Mouse (Mus musculus): Measurements from ENCODE around the gene Rev3l. TPM values are rescaled to one million over a fixed set of nuclear protein-coding genes. Genes with fewer than 3 reads are reported as not detected.
A peak's percentile ranks its signal among the peaks of the same experiment; 100 is the strongest.

Rev3l gene
- polyA plus RNA-seq, 1 experiment from 2014 or later = 23.7 TPM

DNA sequence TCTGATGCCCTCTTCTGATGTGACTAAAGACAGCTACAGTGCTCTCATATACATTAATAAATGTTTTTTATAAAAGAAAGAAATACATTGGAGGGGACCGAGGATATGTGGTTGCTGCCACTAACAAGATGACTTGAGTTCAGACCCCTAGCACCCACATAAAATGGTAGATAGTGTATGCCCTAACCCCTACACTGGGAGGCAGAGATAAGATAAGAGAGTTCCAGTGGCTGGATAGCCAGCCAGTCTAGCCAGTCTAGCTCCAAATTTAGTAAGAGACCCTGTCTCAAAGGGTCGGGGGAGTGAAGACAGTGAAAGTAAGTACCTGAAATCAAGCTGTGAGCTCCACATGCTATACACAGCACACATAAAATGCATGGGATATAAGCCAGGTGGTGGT lies 133.6 kb downstream of the Rev3l start:
- Histone ChIP-seq H3K36me3 (ENCODE audit: control insufficient read depth, insufficient read depth, low read length) (peaks cover 4% of the 10 kb centered on the region; the same call in 1 of the 2 replicates), H3K9ac (ENCODE audit: low read depth, low read length) (no peak overlapping the region), H3K4me3 (ENCODE audit: low read depth, low read length) (no peak overlapping the region), H3K4me1 (replicated peaks; ENCODE audit: control insufficient read depth, insufficient read depth, low read length) (no peaks in the 10 kb centered on the region), H3K27ac (ENCODE audit: low read depth, low read length) (no peak overlapping the region), H3K4me2 (replicated peaks; ENCODE audit: low read depth, low read length) (no peak overlapping the region), H3K9me3 (ENCODE audit: control insufficient read depth, low read length) (no peaks in the 10 kb centered on the region), H3K27me3 (ENCODE audit: control insufficient read depth, insufficient read depth, low read length) (no peaks in the 10 kb centered on the region)
- DNase-seq (ENCODE audit: low spot score) (no peak), ATAC-seq (ENCODE audit: low FRiP score) (no peak)
- 91% methylated on average over 2 of the region's 2 CpGs for WGBS

- no peaks in the 10 kb centered on the region for H3K4me1 ChIP-seq (replicated peaks; ENCODE audit: control insufficient read depth, insufficient read depth, low read length)
- DNase-seq (ENCODE audit: low spot score) = no peak
- no peaks in the 10 kb centered on the region for H3K36me3 ChIP-seq (ENCODE audit: control insufficient read depth, insufficient read depth, low read length)
- 79% methylated on average over 3 of the region's 3 CpGs for WGBS
- no peak overlapping the region for H3K9ac ChIP-seq (ENCODE audit: low read depth, low read length)
- H3K27ac ChIP-seq (ENCODE audit: low read depth, low read length) = no peak overlapping the region
- H3K4me3 ChIP-seq (ENCODE audit: low read depth, low read length) = no peak overlapping the region
- H3K27me3 ChIP-seq (ENCODE audit: control insufficient read depth, insufficient read depth, low read length) = no peaks in the 10 kb centered on the region
- no peak overlapping the region for H3K4me2 ChIP-seq (replicated peaks; ENCODE audit: low read depth, low read length)
- H3K9me3 ChIP-seq (ENCODE audit: control insufficient read depth, low read length) = no peaks in the 10 kb centered on the region
- ATAC-seq (ENCODE audit: low FRiP score) = no peak
These were observed 156.7 kb downstream of the Rev3l start for GRCm38 (mm10) chr10:39888621-39889020.

DNA sequence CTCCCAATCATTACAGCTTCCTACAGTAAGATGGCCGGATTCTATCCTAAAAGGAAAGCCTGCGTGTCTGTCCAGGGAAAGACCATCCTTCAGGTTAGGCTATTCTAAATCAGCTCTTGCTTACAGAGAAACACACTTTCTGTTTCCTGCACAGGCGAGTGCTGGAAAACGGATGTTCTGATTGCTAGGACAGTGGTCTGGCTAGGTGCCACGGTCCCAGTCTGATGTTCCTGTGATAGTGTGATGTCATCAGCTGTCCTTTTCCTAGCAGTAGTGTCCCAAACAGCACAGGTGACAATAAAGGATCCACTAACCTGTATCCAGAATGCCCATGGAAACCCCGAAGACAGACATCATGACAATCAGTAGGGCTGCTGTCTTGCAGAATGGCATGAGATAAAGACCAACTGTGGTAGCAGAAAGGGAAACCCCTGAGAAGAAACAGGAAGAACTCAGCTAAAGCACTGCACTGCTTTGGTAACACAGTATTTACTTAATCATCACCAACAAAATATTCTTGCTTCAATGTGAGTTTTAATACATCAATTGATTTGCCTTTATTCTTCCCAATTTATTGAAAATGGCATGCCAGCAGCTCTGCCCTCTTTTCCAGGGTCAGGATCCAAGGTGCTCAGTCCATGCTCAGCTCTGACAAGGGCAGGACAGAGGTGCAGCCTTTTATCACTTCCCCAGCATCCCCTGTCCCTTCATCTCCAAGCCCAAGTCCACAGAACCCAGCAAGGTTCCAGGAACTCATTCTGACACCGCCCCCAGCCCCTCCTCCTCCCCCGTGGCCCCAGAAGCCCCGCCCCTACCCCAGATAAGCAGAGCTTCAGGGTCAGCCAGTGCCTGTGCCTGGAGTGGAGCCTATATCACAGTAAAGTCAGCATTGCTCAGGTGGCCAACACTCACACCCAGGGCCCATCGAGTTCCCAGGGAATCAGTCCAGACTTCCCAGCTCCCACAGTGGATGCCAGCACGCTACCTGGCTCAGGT lies 162.1 kb downstream of the Rev3l start:
- 74% methylated on average over 11 of the region's 11 CpGs for WGBS
- Histone ChIP-seq H3K36me3 (ENCODE audit: control insufficient read depth, insufficient read depth, low read length) (no peaks in the 10 kb centered on the region), H3K9me3 (ENCODE audit: control insufficient read depth, low read length) (no peaks in the 10 kb centered on the region), H3K27me3 (ENCODE audit: control insufficient read depth, insufficient read depth, low read length) (no peaks in the 10 kb centered on the region), H3K27ac (ENCODE audit: low read depth, low read length) (no peak overlapping the region), H3K9ac (ENCODE audit: low read depth, low read length) (no peak overlapping the region), H3K4me1 (replicated peaks; ENCODE audit: control insufficient read depth, insufficient read depth, low read length) (no peaks in the 10 kb centered on the region), H3K4me2 (replicated peaks; ENCODE audit: low read depth, low read length) (no peak overlapping the region), H3K4me3 (ENCODE audit: low read depth, low read length) (no peak overlapping the region)
- no peak for ATAC-seq (ENCODE audit: low FRiP score)
- DNase-seq (ENCODE audit: low spot score) = no peak

DNA sequence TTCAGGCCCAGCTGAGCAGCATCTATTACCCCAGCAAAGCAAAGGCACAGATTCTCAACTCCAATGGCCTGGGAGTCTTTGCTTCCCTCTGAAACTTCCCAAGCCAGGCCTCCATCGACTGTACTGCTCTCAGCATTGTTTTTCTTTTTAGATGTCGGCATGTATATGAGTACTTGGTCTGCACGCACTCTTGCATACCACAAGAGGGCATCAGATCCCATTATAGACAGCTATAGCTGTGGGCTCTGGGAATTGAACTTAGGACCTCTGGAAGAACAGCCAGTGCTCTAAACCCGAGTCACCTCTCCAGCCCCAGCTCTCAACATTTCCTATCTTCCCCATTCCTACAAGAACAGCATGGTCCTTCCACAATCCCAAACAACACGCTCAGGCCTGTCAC lies 164.6 kb downstream of the Rev3l start:
- Histone ChIP-seq H3K4me3 (ENCODE audit: low read depth, low read length) (no peak overlapping the region), H3K4me2 (replicated peaks; ENCODE audit: low read depth, low read length) (no peak overlapping the region), H3K36me3 (ENCODE audit: control insufficient read depth, insufficient read depth, low read length) (no peaks in the 10 kb centered on the region), H3K9ac (ENCODE audit: low read depth, low read length) (no peak overlapping the region), H3K27me3 (ENCODE audit: control insufficient read depth, insufficient read depth, low read length) (no peaks in the 10 kb centered on the region), H3K27ac (ENCODE audit: low read depth, low read length) (no peak overlapping the region), H3K9me3 (ENCODE audit: control insufficient read depth, low read length) (no peaks in the 10 kb centered on the region), H3K4me1 (replicated peaks; ENCODE audit: control insufficient read depth, insufficient read depth, low read length) (no peaks in the 10 kb centered on the region)
- ATAC-seq (ENCODE audit: low FRiP score) (no peak), DNase-seq (ENCODE audit: low spot score) (no peak)
- 87% methylated on average over 5 of the region's 5 CpGs for WGBS

- Histone ChIP-seq H3K4me2 (replicated peaks; ENCODE audit: low read depth, low read length) (peak within 1 kb of the TSS; percentile 91), H3K27ac (ENCODE audit: low read depth, low read length) (peak within 1 kb of the TSS; percentile 76), H3K9ac (ENCODE audit: low read depth, low read length) (peak within 1 kb of the TSS; percentile 82), H3K27me3 (ENCODE audit: control insufficient read depth, insufficient read depth, low read length) (no peaks in the 10 kb centered on the region), H3K9me3 (ENCODE audit: control insufficient read depth, low read length) (no peaks in the 10 kb centered on the region), H3K4me1 (replicated peaks; ENCODE audit: control insufficient read depth, insufficient read depth, low read length) (no peaks in the 10 kb centered on the region), H3K36me3 (ENCODE audit: control insufficient read depth, insufficient read depth, low read length) (no peaks in the 10 kb centered on the region), H3K4me3 (ENCODE audit: low read depth, low read length) (peak within 1 kb of the TSS; percentile 64)
- under 1% methylated on average over 41 of the region's 41 CpGs for WGBS
- DNase-seq (ENCODE audit: low spot score) = peak; percentile 92
- peak; percentile 98 for ATAC-seq (ENCODE audit: low FRiP score)
These were observed 167.0 kb downstream of the Rev3l start, which contains the start of gene Mfsd4b4 for GRCm38 (mm10) chr10:39898874-39899371. Gene Mfsd4b4, minus strand, starts transcription at chr10:39899238.

GRCm38 (mm10) chr10:39904191-39904590 lies 172.3 kb downstream of the Rev3l start:
- H3K4me2 ChIP-seq (replicated peaks; ENCODE audit: low read depth, low read length) = no peak overlapping the region
- H3K27ac ChIP-seq (ENCODE audit: low read depth, low read length) = no peak overlapping the region
- ATAC-seq (ENCODE audit: low FRiP score) = no peak
- DNase-seq (ENCODE audit: low spot score) = no peak
- H3K9me3 ChIP-seq (ENCODE audit: control insufficient read depth, low read length) = no peaks in the 10 kb centered on the region
- H3K27me3 ChIP-seq (ENCODE audit: control insufficient read depth, insufficient read depth, low read length) = no peaks in the 10 kb centered on the region
- no peak overlapping the region for H3K9ac ChIP-seq (ENCODE audit: low read depth, low read length)
- WGBS = 78% methylated on average over 3 of the region's 3 CpGs
- H3K4me1 ChIP-seq (replicated peaks; ENCODE audit: control insufficient read depth, insufficient read depth, low read length) = no peaks in the 10 kb centered on the region
- no peak overlapping the region for H3K4me3 ChIP-seq (ENCODE audit: low read depth, low read length)
- H3K36me3 ChIP-seq (ENCODE audit: control insufficient read depth, insufficient read depth, low read length) = no peaks in the 10 kb centered on the region

DNA sequence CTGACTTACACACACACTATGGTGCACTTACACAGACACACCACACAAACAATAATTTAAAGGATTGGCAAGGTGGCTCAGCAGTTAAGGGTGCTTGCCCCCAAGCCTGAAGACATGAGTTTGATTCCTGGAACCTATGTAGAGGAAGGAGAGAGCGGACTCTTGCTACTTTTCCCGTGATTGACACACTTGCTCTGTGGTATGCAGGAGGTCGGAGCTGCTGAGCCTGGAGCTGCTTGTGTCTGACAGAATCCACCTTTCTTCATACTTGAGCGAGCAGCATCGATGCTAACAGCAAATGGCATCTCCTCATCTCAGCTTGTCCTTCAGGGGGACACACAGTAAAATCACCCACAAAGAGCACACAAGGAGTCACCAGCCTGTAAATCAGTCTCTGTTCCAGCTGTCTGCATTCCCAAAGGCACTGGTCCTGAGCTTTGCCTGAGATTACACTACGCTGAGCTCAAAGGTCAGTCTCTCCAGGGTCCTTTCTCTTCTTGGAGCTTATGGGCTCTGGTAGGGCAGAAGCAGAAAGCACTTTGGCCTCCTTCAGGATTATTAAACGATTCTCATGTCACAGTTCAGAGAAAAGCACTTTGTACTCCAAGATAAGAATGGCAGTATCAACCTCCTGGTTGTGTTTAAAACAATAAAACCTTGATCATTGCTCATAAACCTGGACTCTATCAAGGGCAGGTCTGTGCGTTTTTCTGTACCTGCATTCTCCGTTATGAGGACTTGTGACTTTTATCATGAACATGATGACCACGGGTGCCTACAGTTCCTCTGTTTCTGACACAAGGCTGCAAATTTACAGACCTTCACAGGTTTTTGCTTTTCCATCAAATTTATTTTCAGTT lies 175.1 kb downstream of the Rev3l start:
- H3K4me1 ChIP-seq (replicated peaks; ENCODE audit: control insufficient read depth, insufficient read depth, low read length) = no peaks in the 10 kb centered on the region
- H3K36me3 ChIP-seq (ENCODE audit: control insufficient read depth, insufficient read depth, low read length) = no peaks in the 10 kb centered on the region
- ATAC-seq (ENCODE audit: low FRiP score) (no peak), DNase-seq (ENCODE audit: low spot score) (no peak)
- no peaks in the 10 kb centered on the region for H3K27me3 ChIP-seq (ENCODE audit: control insufficient read depth, insufficient read depth, low read length)
- H3K9ac ChIP-seq (ENCODE audit: low read depth, low read length) = no peak overlapping the region
- no peak overlapping the region for H3K27ac ChIP-seq (ENCODE audit: low read depth, low read length)
- H3K4me3 ChIP-seq (ENCODE audit: low read depth, low read length) = no peak overlapping the region
- WGBS = 86% methylated on average over 10 of the region's 10 CpGs
- no peak overlapping the region for H3K4me2 ChIP-seq (replicated peaks; ENCODE audit: low read depth, low read length)
- no peaks in the 10 kb centered on the region for H3K9me3 ChIP-seq (ENCODE audit: control insufficient read depth, low read length)

DNA sequence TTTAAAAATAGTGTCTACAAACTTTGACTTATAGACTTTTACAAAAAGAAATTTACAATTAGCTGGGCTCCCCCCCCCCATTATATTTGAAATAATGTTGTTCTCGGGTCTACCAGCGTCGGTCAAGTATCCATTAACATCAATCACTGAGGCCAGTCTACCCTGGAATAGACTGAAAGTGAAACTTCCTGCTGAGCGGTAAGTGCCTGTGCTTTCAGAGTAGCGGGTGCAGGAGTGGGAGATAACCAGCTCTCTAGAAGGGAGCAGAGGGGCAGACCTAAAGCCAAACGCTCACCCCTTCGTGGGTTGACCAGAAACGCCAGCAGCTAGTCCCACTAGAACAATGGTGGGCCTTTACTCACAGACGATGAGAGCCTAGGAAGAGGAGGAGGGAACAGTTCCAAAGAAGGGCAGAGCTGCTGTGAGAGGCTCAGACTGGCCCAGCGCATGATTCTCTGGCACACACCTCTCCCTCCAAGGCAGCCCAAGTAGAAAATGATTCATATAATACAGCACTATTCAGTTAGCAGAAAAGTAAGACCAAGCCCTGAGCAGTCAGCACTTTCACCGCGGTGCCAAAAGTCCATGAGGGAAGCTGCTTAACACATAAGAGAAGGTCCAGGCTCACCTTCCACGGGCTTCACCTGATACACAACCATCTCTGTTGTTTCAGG lies 177.0 kb downstream of the Rev3l start:
- no peak overlapping the region for H3K27ac ChIP-seq (ENCODE audit: low read depth, low read length)
- no peak overlapping the region for H3K9ac ChIP-seq (ENCODE audit: low read depth, low read length)
- DNase-seq (ENCODE audit: low spot score) = no peak
- H3K4me1 ChIP-seq (replicated peaks; ENCODE audit: control insufficient read depth, insufficient read depth, low read length) = no peaks in the 10 kb centered on the region
- H3K4me2 ChIP-seq (replicated peaks; ENCODE audit: low read depth, low read length) = no peak overlapping the region
- H3K27me3 ChIP-seq (ENCODE audit: control insufficient read depth, insufficient read depth, low read length) = no peaks in the 10 kb centered on the region
- ATAC-seq (ENCODE audit: low FRiP score) = no peak
- WGBS = 75% methylated on average over 13 of the region's 13 CpGs
- no peaks in the 10 kb centered on the region for H3K9me3 ChIP-seq (ENCODE audit: control insufficient read depth, low read length)
- no peaks in the 10 kb centered on the region for H3K36me3 ChIP-seq (ENCODE audit: control insufficient read depth, insufficient read depth, low read length)
- no peak overlapping the region for H3K4me3 ChIP-seq (ENCODE audit: low read depth, low read length)
